Mouse (Mus musculus) frontal cortex, postnatal 14 days (tissue): Measurements from ENCODE around the gene Polr2c.

Experiments
- DNase-seq, 2 experiments: peaks; one replicate each; pipeline ENCODE4 v3.0.0; 2022; ENCODE audit warnings: low spot score in 2 of 2

The Polr2c gene

DNA sequence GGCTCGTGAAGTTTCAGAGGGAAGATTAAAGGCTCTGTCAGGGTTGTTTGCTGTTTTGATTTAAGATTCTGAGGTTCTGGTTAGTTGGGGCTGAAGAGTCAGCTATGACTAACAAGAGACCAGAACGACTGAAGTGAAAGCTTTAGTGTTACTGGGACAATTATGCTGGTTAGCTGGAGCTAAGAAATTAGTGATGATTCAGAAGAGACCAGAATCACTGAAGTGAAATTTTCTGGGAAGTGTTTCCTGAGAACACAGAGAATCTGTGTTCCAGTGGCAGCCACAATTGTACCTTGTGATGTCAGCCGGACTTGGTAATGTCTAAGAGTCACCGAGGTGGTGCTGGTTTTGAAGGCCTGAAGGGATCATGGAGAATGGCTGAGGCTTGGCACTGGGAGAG is 23.5 kb downstream of the Polr2c start:
- DNase-seq = no peak

DNA sequence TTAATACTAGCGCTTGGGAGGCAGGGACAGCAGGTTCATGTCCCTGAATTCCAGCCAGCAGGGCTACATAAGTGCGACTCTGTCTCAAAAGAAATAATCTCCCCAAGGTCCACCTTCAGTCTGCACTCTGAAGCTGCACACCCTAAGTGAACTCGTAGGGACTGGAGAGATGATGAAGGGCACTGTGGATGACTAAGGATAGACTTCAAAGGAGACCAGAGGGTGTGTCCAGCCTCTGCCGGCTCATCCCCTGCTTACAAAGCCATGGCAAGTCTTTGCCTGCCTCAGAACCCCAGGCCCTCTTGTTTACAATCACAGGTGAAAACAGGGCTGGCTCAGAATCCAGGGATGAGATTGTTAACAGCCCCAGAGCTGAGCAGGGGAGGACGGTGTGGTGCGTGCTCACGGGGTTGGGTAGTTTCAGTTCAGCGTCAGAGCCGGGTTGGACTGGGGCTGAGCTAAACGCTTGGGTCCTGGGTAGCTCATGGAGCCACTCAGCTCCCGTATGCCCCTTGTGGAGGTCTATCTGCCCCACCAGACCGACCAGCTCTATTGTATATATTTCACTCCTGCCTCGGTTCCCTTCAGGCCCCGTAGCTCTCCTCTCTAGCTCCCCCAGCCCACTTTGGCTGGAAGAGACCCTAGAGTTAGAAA is 31.3 kb downstream of the Polr2c start:
- no peak for DNase-seq

DNA sequence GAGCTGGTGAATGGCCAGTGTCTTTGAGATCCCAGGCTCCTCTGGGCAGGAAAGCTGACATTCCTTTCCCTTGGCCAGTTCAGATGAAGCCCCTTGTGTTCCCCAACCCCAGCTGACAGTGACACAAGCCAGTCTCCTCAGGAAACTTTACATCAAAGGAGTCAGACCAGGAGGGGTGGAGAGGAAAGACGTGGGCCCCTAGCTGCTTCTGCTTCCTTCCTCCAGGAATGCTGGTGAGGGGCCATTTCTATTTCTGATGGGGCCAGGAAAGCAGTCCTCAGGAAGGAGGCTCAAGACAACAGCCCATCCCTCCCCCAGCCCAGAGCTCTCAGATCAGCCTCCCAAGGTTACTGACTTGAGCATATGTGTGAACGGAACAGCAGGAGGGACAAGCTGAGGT is 35.7 kb downstream of the Polr2c start:
- DNase-seq = no peak

- DNase-seq = no peak
These were observed 42.0 kb downstream of the Polr2c start for GRCm38 (mm10) chr8:94899262-94899661.

DNA sequence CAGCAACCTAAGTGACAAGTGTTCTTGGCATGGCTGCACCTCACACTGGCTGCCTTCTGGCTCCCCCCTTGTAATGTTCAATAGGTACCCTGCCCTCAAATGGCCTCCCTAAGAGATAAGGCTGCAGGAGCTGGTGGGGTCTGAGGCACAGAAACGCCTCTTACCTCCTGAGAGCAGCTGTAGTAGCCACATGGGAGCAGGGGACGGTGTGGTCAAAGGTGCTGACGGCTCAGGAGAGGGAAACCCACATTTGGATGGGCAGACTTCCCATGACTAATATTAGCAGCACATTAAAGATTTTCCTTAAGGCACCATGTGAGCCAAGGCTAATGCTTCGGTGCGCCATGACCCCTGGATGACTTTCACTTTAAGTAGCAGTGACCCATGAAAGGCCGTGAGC is 43.4 kb downstream of the Polr2c start:
- DNase-seq = no peak

DNA sequence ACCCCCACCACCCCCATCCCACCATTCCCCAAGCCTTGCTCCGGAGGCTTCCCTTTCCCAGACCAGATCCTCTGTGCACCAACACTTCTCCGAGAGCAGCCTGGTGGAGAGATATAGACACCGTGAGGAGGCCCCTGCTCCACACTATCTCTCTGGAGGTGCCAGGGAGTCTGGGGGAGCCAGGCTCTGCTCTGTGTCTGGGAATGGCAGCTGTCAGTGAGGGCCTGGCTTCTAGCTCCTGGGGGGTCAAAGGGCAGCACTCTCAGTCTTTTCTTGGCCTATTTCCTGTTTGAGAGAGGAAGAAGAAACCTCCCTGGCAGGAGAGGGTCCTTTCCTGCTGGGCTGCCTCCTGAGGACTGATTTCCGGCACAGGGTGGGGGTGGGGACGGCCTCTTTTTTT is 43.8 kb downstream of the Polr2c start:
- DNase-seq = no peak

GRCm38 (mm10) chr8:94903709-94904108 is 46.5 kb downstream of the Polr2c start:
- DNase-seq = no peak

DNA sequence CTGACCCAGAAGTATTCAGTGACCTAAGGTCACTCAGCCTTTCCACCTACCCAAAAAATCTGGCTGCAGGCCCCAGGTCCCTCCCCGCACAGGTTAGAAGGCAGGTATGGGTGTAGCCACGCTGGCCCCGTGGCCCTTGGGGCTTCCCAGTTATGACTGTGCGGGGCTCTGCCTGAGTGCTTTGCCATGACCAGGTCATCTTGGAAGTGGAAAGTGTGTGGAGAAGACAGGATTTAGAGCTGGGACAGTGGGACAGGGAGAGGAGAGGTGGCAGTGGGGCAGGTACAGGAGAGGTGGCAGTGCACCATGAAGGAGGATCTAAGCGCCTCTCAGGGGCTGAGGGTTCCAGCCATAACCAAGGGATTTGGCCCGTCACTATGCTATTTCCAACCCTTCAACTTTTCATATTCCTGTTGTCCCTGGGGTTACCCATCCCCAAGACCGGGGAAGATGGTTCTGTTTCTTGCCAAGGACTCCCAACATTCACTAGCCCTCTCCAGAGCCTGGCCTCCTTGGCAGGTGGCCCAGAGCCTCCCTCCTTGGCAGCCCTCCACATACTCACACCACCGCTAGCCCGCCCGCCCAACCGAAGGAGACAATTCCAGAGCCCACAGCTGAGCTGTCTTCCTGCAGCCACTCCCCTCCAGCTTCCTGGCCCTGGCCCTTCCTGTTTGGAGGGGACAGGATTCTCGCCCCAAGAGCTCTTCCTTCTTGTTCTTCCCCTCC is 47.4 kb downstream of the Polr2c start:
- DNase-seq = peak; percentile 56 to 60

GRCm38 (mm10) chr8:94907591-94908300 is 50.5 kb downstream of the Polr2c start:
- no peak for DNase-seq

- peak in 1 of 2 experiments; percentile 64 for DNase-seq
These were observed 51.6 kb downstream of the Polr2c start for GRCm38 (mm10) chr8:94908847-94909246.

GRCm38 (mm10) chr8:94913061-94913660 is 55.9 kb downstream of the Polr2c start:
- DNase-seq = peak in 1 of 2 experiments; percentile 39

GRCm38 (mm10) chr8:94914256-94914655 is 57.0 kb downstream of the Polr2c start:
- no peak for DNase-seq

- no peak for DNase-seq
These were observed 57.5 kb downstream of the Polr2c start for GRCm38 (mm10) chr8:94914701-94915101.

- no peak for DNase-seq
These were observed 59.2 kb downstream of the Polr2c start for GRCm38 (mm10) chr8:94916311-94916959.

DNA sequence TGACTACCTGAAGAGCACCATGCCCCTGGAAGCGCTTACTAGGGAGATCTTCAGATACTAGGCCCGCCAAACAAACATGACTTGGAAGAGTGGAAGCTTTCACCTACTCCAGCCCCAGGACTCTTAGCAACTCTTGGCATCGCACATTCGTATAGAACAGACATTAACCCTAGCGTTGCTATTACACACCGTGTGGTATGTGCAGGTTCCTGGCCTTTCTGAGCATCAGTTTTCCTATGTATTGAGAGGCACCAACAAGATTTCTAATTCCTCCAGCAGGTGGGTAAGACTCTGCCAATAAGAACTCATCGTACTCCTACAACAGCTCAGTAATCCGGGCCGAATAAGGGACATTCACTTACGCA is 59.7 kb downstream of the Polr2c start:
- DNase-seq = no peak

GRCm38 (mm10) chr8:94917352-94917751 is 60.1 kb downstream of the Polr2c start:
- peak; percentile 76 to 78 for DNase-seq

GRCm38 (mm10) chr8:94917851-94918495 is 60.7 kb downstream of the Polr2c start, which contains the start of gene Ccdc102a:
Gene Ccdc102a, minus strand, starts transcription at chr8:94918098.
- no peak for DNase-seq

- DNase-seq = no peak
These were observed 62.0 kb downstream of the Polr2c start for GRCm38 (mm10) chr8:94919256-94919655.

GRCm38 (mm10) chr8:94922176-94922575 is 64.9 kb downstream of the Polr2c start:
- no peak for DNase-seq

- DNase-seq = no peak
These were observed 65.4 kb downstream of the Polr2c start for GRCm38 (mm10) chr8:94922602-94923001.
